Mouse (Mus musculus) liver (tissue): ENCODE data around the gene 1810010D01Rik.
A peak's percentile ranks its signal among the peaks of the same experiment; 100 is the strongest.

Experiments
- DNase-seq: peaks from one replicate; pipeline ENCODE4 v3.0.0-alpha.2; 2020; ENCODE audit warnings: mixed read lengths

1810010D01Rik gene

GRCm38 (mm10) chr7:145211680-145212659 is 4.1 kb upstream of the 1810010D01Rik start:
- no peak for DNase-seq

GRCm38 (mm10) chr7:145210477-145211070 is 2.7 kb upstream of the 1810010D01Rik start:
- DNase-seq = no peak

GRCm38 (mm10) chr7:145206801-145207200 is 1.1 kb downstream of the 1810010D01Rik start:
- DNase-seq = no peak

- DNase-seq = peak; percentile 66
Measured at GRCm38 (mm10) chr7:145206056-145206610, 1.8 kb downstream of the 1810010D01Rik start.

GRCm38 (mm10) chr7:145205363-145205902 is 2.5 kb downstream of the 1810010D01Rik start:
- no peak for DNase-seq

GRCm38 (mm10) chr7:145199711-145200110 is 8.2 kb downstream of the 1810010D01Rik start:
- no peak for DNase-seq

- DNase-seq = no peak
Measured at GRCm38 (mm10) chr7:145198223-145198714, 9.7 kb downstream of the 1810010D01Rik start.

GRCm38 (mm10) chr7:145197711-145198110 is 10.2 kb downstream of the 1810010D01Rik start:
- no peak for DNase-seq

- no peak for DNase-seq
Measured at GRCm38 (mm10) chr7:145197042-145197441, 10.9 kb downstream of the 1810010D01Rik start.

- DNase-seq = no peak
Measured at GRCm38 (mm10) chr7:145196340-145196739, 11.6 kb downstream of the 1810010D01Rik start.

GRCm38 (mm10) chr7:145195186-145195927 is 12.6 kb downstream of the 1810010D01Rik start:
- DNase-seq = no peak

GRCm38 (mm10) chr7:145194455-145195161 is 13.3 kb downstream of the 1810010D01Rik start:
- no peak for DNase-seq

GRCm38 (mm10) chr7:145192836-145193235 is 15.1 kb downstream of the 1810010D01Rik start:
- DNase-seq = no peak

- DNase-seq = no peak
Measured at GRCm38 (mm10) chr7:145190520-145190919, 17.4 kb downstream of the 1810010D01Rik start.

- no peak for DNase-seq
Measured at GRCm38 (mm10) chr7:145189342-145189741, 18.6 kb downstream of the 1810010D01Rik start.

GRCm38 (mm10) chr7:145187802-145188201 is 20.1 kb downstream of the 1810010D01Rik start:
- DNase-seq = no peak

- DNase-seq = no peak
Measured at GRCm38 (mm10) chr7:145182388-145182787, 25.5 kb downstream of the 1810010D01Rik start.

GRCm38 (mm10) chr7:145181376-145182034 is 26.4 kb downstream of the 1810010D01Rik start:
- no peak for DNase-seq

- no peak for DNase-seq
Measured at GRCm38 (mm10) chr7:145179691-145180091, 28.2 kb downstream of the 1810010D01Rik start.

GRCm38 (mm10) chr7:145176750-145177589 is 30.9 kb downstream of the 1810010D01Rik start:
- no peak for DNase-seq
